8 mouse cellular contexts compared by ENCODE assay signal in genomic region chr12:65074651-65075050, GRCm38 (mm10). TPM values are rescaled to one million over a fixed set of nuclear protein-coding genes. Genes with fewer than 3 reads are reported as not detected.
DNase-seq lines count a peak whose midpoint lies in the region; ATAC-seq and TF ChIP-seq lines count a peak whose summit lies in the region.

No protein-coding gene starts in this region.

- H3K9me3 ChIP-seq in megakaryocyte, embryonic 14.5 days = no peaks in the 10 kb centered on the region
- no peaks in the 10 kb centered on the region for H3K9me3 ChIP-seq in limb, embryonic 14.5 days (ENCODE audit: control insufficient read depth, low read length)
- no peaks in the 10 kb centered on the region for H3K9me3 ChIP-seq in stomach, postnatal 0 days (ENCODE audit: control insufficient read depth, low read length)

- H3K4me1 ChIP-seq in cerebellum, adult 2 months (ENCODE audit: control insufficient read depth, insufficient read depth, low read length) = no peaks in the 10 kb centered on the region
- peaks cover 39% of the 10 kb centered on the region for H3K4me1 ChIP-seq in megakaryocyte, embryonic 14.5 days
- peaks cover 20% of the 10 kb centered on the region for H3K4me1 ChIP-seq in limb, embryonic 14.5 days (ENCODE audit: control insufficient read depth, insufficient read depth, low read length)
- no peaks in the 10 kb centered on the region for H3K4me1 ChIP-seq in stomach, postnatal 0 days (replicated peaks; ENCODE audit: control insufficient read depth, insufficient read depth)

- H3K4me2 ChIP-seq in limb, embryonic 14.5 days (replicated peaks; ENCODE audit: low read depth, low read length, severe bottlenecking) = peak overlapping the region; percentile 86
- peak overlapping the region; percentile 85 for H3K4me2 ChIP-seq in stomach, postnatal 0 days (replicated peaks; ENCODE audit: low read depth)

- H3K27ac ChIP-seq in cerebellum, adult 2 months (ENCODE audit: insufficient read depth, low read length) = no peak overlapping the region
- H3K27ac ChIP-seq in limb, embryonic 14.5 days (replicated peaks; ENCODE audit: low read depth, low read length) = no peak overlapping the region
- H3K27ac ChIP-seq in stomach, postnatal 0 days (replicated peaks) = 0 out of 2 replicates have a peak overlapping the region, but pooled peaks have one; percentile 58

- H3K4me3 ChIP-seq in cerebellum, adult 2 months (replicated peaks; ENCODE audit: insufficient read depth, low read depth, low read length) = peak overlapping the region; percentile 47
- H3K4me3 ChIP-seq in megakaryocyte, embryonic 14.5 days (replicated peaks) = peak overlapping the region; percentile 98
- H3K4me3 ChIP-seq in limb, embryonic 14.5 days (replicated peaks; ENCODE audit: low read length) = peak overlapping the region; percentile 85
- H3K4me3 ChIP-seq in stomach, postnatal 0 days (ENCODE audit: low read depth, low read length) = peak overlapping the region; percentile 83

- ATAC-seq in megakaryocyte, adult 5-6 weeks (ENCODE audit: poor library complexity, severe bottlenecking) = no peak
- no peak for ATAC-seq in limb, embryonic 14.5 days (ENCODE audit: low FRiP score, low read depth)
- ATAC-seq in stomach, postnatal 0 days (ENCODE audit: low FRiP score, low TSS enrichment) = no peak

- no peak overlapping the region for H3K9ac ChIP-seq in limb, embryonic 14.5 days (ENCODE audit: low read depth, low read length, severe bottlenecking)
- H3K9ac ChIP-seq in stomach, postnatal 0 days (ENCODE audit: low read length) = no peak overlapping the region

- TF ChIP-seq EP300 in stomach, postnatal 0 days (optimal IDR thresholded peaks at IDR 0.05) = no peak

- H3K36me3 ChIP-seq in megakaryocyte, embryonic 14.5 days (replicated peaks; ENCODE audit: low read length) = peaks cover 14% of the 10 kb centered on the region
- peaks cover 9% of the 10 kb centered on the region; the same call in 1 of the 2 replicates for H3K36me3 ChIP-seq in limb, embryonic 14.5 days (ENCODE audit: control insufficient read depth, insufficient read depth, low read length)
- H3K36me3 ChIP-seq in stomach, postnatal 0 days (ENCODE audit: control insufficient read depth, insufficient read depth, low read length) = no peaks in the 10 kb centered on the region

- DNase-seq in cerebellum, adult 2 months = peak in 1 of 2 experiments; percentile 9
- DNase-seq in cerebellum, postnatal 4 days (ENCODE audit: low spot score in 2 of 2) = no peak
- DNase-seq in limb, embryonic 14.5 days (ENCODE audit: low spot score) = no peak
- DNase-seq in stomach, postnatal 0 days (ENCODE audit: low spot score) = no peak
- no peak for DNase-seq in B cell, adult 2 months
- no peak for DNase-seq in gastrocnemius, postnatal 10 days

- no peak for TF ChIP-seq CTCF in cerebellum, adult 2 months (IDR thresholded peaks at IDR 0.05; ENCODE audit: borderline replicate concordance, insufficient read depth, low read depth, low read length)
- no peak for TF ChIP-seq CTCF in stomach, postnatal 0 days (IDR thresholded peaks at IDR 0.05; ENCODE audit: low read depth)

- H3K27me3 ChIP-seq in cerebellum, adult 2 months (ENCODE audit: control insufficient read depth, insufficient read depth, low read length) = no peaks in the 10 kb centered on the region
- H3K27me3 ChIP-seq in megakaryocyte, embryonic 14.5 days (replicated peaks) = no peaks in the 10 kb centered on the region
- no peaks in the 10 kb centered on the region for H3K27me3 ChIP-seq in limb, embryonic 14.5 days (ENCODE audit: control insufficient read depth, insufficient read depth, low read length)
- H3K27me3 ChIP-seq in stomach, postnatal 0 days (ENCODE audit: control insufficient read depth, insufficient read depth, low read length) = no peaks in the 10 kb centered on the region

- 26% methylated on average over 7 of the region's 7 CpGs for WGBS in cerebellum, adult 2 months
- 39% methylated on average over 7 of the region's 7 CpGs for WGBS in limb, embryonic 14.5 days
- 32% methylated on average over 7 of the region's 7 CpGs for WGBS in stomach, postnatal 0 days

- TF ChIP-seq POLR2A in cerebellum, adult 2 months (IDR thresholded peaks at IDR 0.05; ENCODE audit: borderline replicate concordance, insufficient read depth, low read length) = no peak
- no peak for TF ChIP-seq POLR2A in limb, embryonic 14.5 days (IDR thresholded peaks at IDR 0.05; ENCODE audit: borderline replicate concordance, extremely low read depth, insufficient read depth, insufficient read length)

RNA-seq across cellular contexts. Expression of gene Fancm, which starts 0.8 kb away (rescaled TPM):
- 6.5 and 9.9 TPM in 2 replicates for polyA plus RNA-seq in cerebellum, adult 2 months (2012; rRNA removed)
- 0.26 and 1.0 TPM in 2 replicates for polyA plus RNA-seq in megakaryocyte, embryonic 14.5 days (2012; ENCODE audit: insufficient read depth, low replicate concordance)
- 13.0 and 18.7 TPM in 2 replicates for total RNA-seq in megakaryocyte, adult 5-6 weeks (2015)
- 20.7 and 24.6 TPM in 2 replicates for total RNA-seq in megakaryocyte, adult 5-6 weeks (2017)
- polyA plus RNA-seq in limb, embryonic 14.5 days (2012; rRNA removed) = 8.6 and 8.7 TPM in 2 replicates
- polyA plus RNA-seq in limb, embryonic 14.5 days (2014; fragmentation: Nextera tagmentation; extraction: Ambion mirVana) = 8.4 and 10.3 TPM in 2 replicates
- 2.5 and 3.6 TPM in 2 replicates for polyA plus RNA-seq in stomach, postnatal 0 days (2015; fragmentation: Nextera tagmentation; extraction: Ambion mirVana)
- 1 to 10 TPM; 3.9 to 7.1 TPM for total RNA-seq in gastrocnemius, postnatal 10 days (2021)

RNA-seq across cellular contexts. Expression of gene Fkbp3, which starts 0.8 kb away (rescaled TPM):
- 311 and 320 TPM in 2 replicates for polyA plus RNA-seq in cerebellum, adult 2 months (2012; rRNA removed)
- 40.1 TPM in 1 of 2 replicates, not detected in the other for polyA plus RNA-seq in megakaryocyte, embryonic 14.5 days (2012; ENCODE audit: insufficient read depth, low replicate concordance)
- 111 and 122 TPM in 2 replicates for total RNA-seq in megakaryocyte, adult 5-6 weeks (2015)
- total RNA-seq in megakaryocyte, adult 5-6 weeks (2017) = 101 and 117 TPM in 2 replicates
- 187 and 335 TPM in 2 replicates for polyA plus RNA-seq in limb, embryonic 14.5 days (2012; rRNA removed)
- polyA plus RNA-seq in limb, embryonic 14.5 days (2014; fragmentation: Nextera tagmentation; extraction: Ambion mirVana) = 379 and 385 TPM in 2 replicates
- polyA plus RNA-seq in stomach, postnatal 0 days (2015; fragmentation: Nextera tagmentation; extraction: Ambion mirVana) = 184 and 187 TPM in 2 replicates
- 100 to 1,000 TPM; 212 TPM for total RNA-seq in gastrocnemius, postnatal 10 days (2021)

RNA-seq across cellular contexts. Expression of gene Prpf39, which starts 38.5 kb away (rescaled TPM):
- polyA plus RNA-seq in cerebellum, adult 2 months (2012; rRNA removed) = 48.6 and 51.9 TPM in 2 replicates
- polyA plus RNA-seq in megakaryocyte, embryonic 14.5 days (2012; ENCODE audit: insufficient read depth, low replicate concordance) = 0.63 and 1.3 TPM in 2 replicates
- total RNA-seq in megakaryocyte, adult 5-6 weeks (2015) = 29.9 and 38.7 TPM in 2 replicates
- 39.2 and 41.0 TPM in 2 replicates for total RNA-seq in megakaryocyte, adult 5-6 weeks (2017)
- 44.2 and 51.9 TPM in 2 replicates for polyA plus RNA-seq in limb, embryonic 14.5 days (2012; rRNA removed)
- 58.2 and 63.0 TPM in 2 replicates for polyA plus RNA-seq in limb, embryonic 14.5 days (2014; fragmentation: Nextera tagmentation; extraction: Ambion mirVana)
- polyA plus RNA-seq in stomach, postnatal 0 days (2015; fragmentation: Nextera tagmentation; extraction: Ambion mirVana) = 17.6 and 18.2 TPM in 2 replicates
- total RNA-seq in gastrocnemius, postnatal 10 days (2021) = 10 to 100 TPM; 17.4 to 28.7 TPM

Comparison
In these comparisons a context has a peak if more than half of its experiments do, and no peak if none do; other contexts are left out.
1. H3K4me3 ChIP-seq: peak in every context shown above with its lines; median percentile 98 in megakaryocyte, embryonic 14.5 days; 85 in limb, embryonic 14.5 days; 83 in stomach, postnatal 0 days; 47 in cerebellum, adult 2 months.